Mouse (Mus musculus) C2C12 (cell line): ENCODE measurements around the gene Cyp2j5.

Experiments
- CEBPB ChIP-seq: IDR thresholded peaks from one replicate; pipeline ENCODE4 v1.6.1; 2011; ENCODE audit warnings: low read depth, mild to moderate bottlenecking, control low read depth, moderate library complexity
- CTCF ChIP-seq: IDR thresholded peaks from one replicate; pipeline ENCODE4 v1.5.1; 2011; ENCODE audit not compliant: control insufficient read depth, insufficient read depth, insufficient read length
- FOSL1 ChIP-seq: IDR thresholded peaks from one replicate; pipeline ENCODE4 v1.8.0; 2011; ENCODE audit warnings: mild to moderate bottlenecking, low read length; ENCODE audit not compliant: poor library complexity, insufficient read depth, severe bottlenecking
- MAX ChIP-seq: IDR thresholded peaks from one replicate; pipeline ENCODE4 v1.6.1; 2011; ENCODE audit warnings: mild to moderate bottlenecking, control low read depth
- MYOD1 ChIP-seq: IDR thresholded peaks from one replicate; pipeline ENCODE4 v1.6.1; 2011; ENCODE audit warnings: low read depth; ENCODE audit not compliant: control insufficient read depth, insufficient read length
- MYOG ChIP-seq: IDR thresholded peaks from one replicate; pipeline ENCODE4 v1.6.1; 2011; ENCODE audit not compliant: control insufficient read depth, insufficient read length; ENCODE audit errors: extremely low read depth
- USF1 ChIP-seq: IDR thresholded peaks from one replicate; pipeline ENCODE4 v1.6.1; 2011; ENCODE audit warnings: low read depth, mild to moderate bottlenecking, control low read depth, moderate library complexity

- no peak for TF ChIP-seq CTCF
- TF ChIP-seq FOSL1: no peak
- TF ChIP-seq MAX: no peak
- no peak for TF ChIP-seq MYOD1
- no peak for TF ChIP-seq USF1
- TF ChIP-seq MYOG: no peak
- TF ChIP-seq CEBPB: no peak
These were observed 34.2 kb upstream of the Cyp2j5 start for GRCm38 (mm10) chr4:96698218-96698561.
